Mouse (Mus musculus): ENCODE measurements around the gene Strn4.

Gene Strn4

GRCm38 (mm10) chr7:16843441-16844171 is 27.9 kb downstream of the Strn4 start:
- DNase-seq = peak in 1 of 2 experiments; percentile 43

GRCm38 (mm10) chr7:16844696-16845071 is 29.0 kb downstream of the Strn4 start:
- DNase-seq = no peak

- DNase-seq = no peak
These were observed 29.6 kb downstream of the Strn4 start for GRCm38 (mm10) chr7:16845072-16845819.

- no peak for DNase-seq
These were observed 30.1 kb downstream of the Strn4 start for GRCm38 (mm10) chr7:16845820-16846167.

GRCm38 (mm10) chr7:16846775-16847174 is 31.1 kb downstream of the Strn4 start:
- no peak for DNase-seq

- DNase-seq = no peak
These were observed 31.8 kb downstream of the Strn4 start for GRCm38 (mm10) chr7:16847507-16847906.

GRCm38 (mm10) chr7:16848579-16848978 is 32.9 kb downstream of the Strn4 start:
- peak; percentile 78 to 85 for DNase-seq

- DNase-seq = no peak
These were observed 35.9 kb downstream of the Strn4 start for GRCm38 (mm10) chr7:16851636-16852035.

- no peak for DNase-seq
These were observed 37.7 kb downstream of the Strn4 start for GRCm38 (mm10) chr7:16853302-16853831.

GRCm38 (mm10) chr7:16858336-16858735 is 42.6 kb downstream of the Strn4 start:
- DNase-seq = peak; percentile 63 to 73

- DNase-seq = peak; percentile 74 to 78
These were observed 44.4 kb downstream of the Strn4 start for GRCm38 (mm10) chr7:16859902-16860651.

- DNase-seq = no peak
These were observed 51.8 kb downstream of the Strn4 start for GRCm38 (mm10) chr7:16867488-16867887.

- DNase-seq = peak; percentile 85 to 98
These were observed 53.8 kb downstream of the Strn4 start for GRCm38 (mm10) chr7:16869497-16869896.

- DNase-seq = no peak
These were observed 55.9 kb downstream of the Strn4 start for GRCm38 (mm10) chr7:16871600-16871999.

- no peak for DNase-seq
These were observed 56.8 kb downstream of the Strn4 start for GRCm38 (mm10) chr7:16872478-16872877.

- DNase-seq = no peak
These were observed 57.7 kb downstream of the Strn4 start for GRCm38 (mm10) chr7:16873392-16873791.

GRCm38 (mm10) chr7:16874190-16874589 is 58.5 kb downstream of the Strn4 start:
- peak; percentile 82 to 87 for DNase-seq

- peak; percentile 99 to 100 for DNase-seq
These were observed 59.1 kb downstream of the Strn4 start for GRCm38 (mm10) chr7:16874756-16875309.

GRCm38 (mm10) chr7:16875310-16875325 is 59.4 kb downstream of the Strn4 start, which contains the start of gene Dact3:
Dact3 (plus strand) TSS chr7:16875317.
- no peak for DNase-seq

GRCm38 (mm10) chr7:16875326-16875725 is 59.6 kb downstream of the Strn4 start:
- no peak for DNase-seq

- DNase-seq = no peak
These were observed 60.3 kb downstream of the Strn4 start for GRCm38 (mm10) chr7:16876006-16876405.

GRCm38 (mm10) chr7:16876608-16877007 is 60.9 kb downstream of the Strn4 start:
- peak; percentile 48 to 49 for DNase-seq

GRCm38 (mm10) chr7:16877717-16878116 is 62.0 kb downstream of the Strn4 start:
- DNase-seq = no peak
